Mouse (Mus musculus) urinary bladder, postnatal 36 days (tissue): ENCODE results near the gene Skiv2l.
A peak's percentile ranks its signal among the peaks of the same experiment; 100 is the strongest.
"Not testable (repeated sequence)": the region's sequence is repeated elsewhere in the genome, so short reads cannot be mapped to it uniquely, and the experiment has no call there.

Experiments
- DNase-seq, 2 experiments: peaks; one replicate each; pipeline ENCODE4 v3.0.0; 2022; ENCODE audit warnings: low spot score in 2 of 2, mixed read lengths in 1 of 2

Gene Skiv2l

GRCm38 (mm10) chr17:34813747-34814146 lies 36.3 kb downstream of the Skiv2l start:
- DNase-seq, result not testable (repeated sequence)

GRCm38 (mm10) chr17:34811275-34811674 lies 38.7 kb downstream of the Skiv2l start:
- no peak for DNase-seq

- not testable (repeated sequence) for DNase-seq
Observed at GRCm38 (mm10) chr17:34810811-34811210, 39.2 kb downstream of the Skiv2l start.

- DNase-seq, result not testable (repeated sequence)
Observed at GRCm38 (mm10) chr17:34810411-34810810, 39.6 kb downstream of the Skiv2l start.

- no peak for DNase-seq
Observed at GRCm38 (mm10) chr17:34808599-34809205, 41.3 kb downstream of the Skiv2l start.

- DNase-seq, result no peak
Observed at GRCm38 (mm10) chr17:34807176-34807575, 42.8 kb downstream of the Skiv2l start.

GRCm38 (mm10) chr17:34804871-34805562 lies 45.0 kb downstream of the Skiv2l start:
- DNase-seq, result no peak

- DNase-seq, result not testable (repeated sequence)
Observed at GRCm38 (mm10) chr17:34804301-34804700, 45.7 kb downstream of the Skiv2l start, which contains the start of gene Cyp21a1. Cyp21a1 (minus strand) TSS chr17:34804561.

- DNase-seq, result not testable (repeated sequence)
Observed at GRCm38 (mm10) chr17:34803367-34803766, 46.6 kb downstream of the Skiv2l start.

GRCm38 (mm10) chr17:34802756-34803155 lies 47.3 kb downstream of the Skiv2l start:
- DNase-seq, result not testable (repeated sequence)

GRCm38 (mm10) chr17:34800781-34801305 lies 49.2 kb downstream of the Skiv2l start:
- DNase-seq, result not testable (repeated sequence)

GRCm38 (mm10) chr17:34799531-34799925 lies 50.5 kb downstream of the Skiv2l start:
- no peak for DNase-seq

- no peak for DNase-seq
Observed at GRCm38 (mm10) chr17:34798866-34799530, 51.0 kb downstream of the Skiv2l start.

GRCm38 (mm10) chr17:34798071-34798470 lies 51.9 kb downstream of the Skiv2l start:
- not testable (repeated sequence) for DNase-seq

- not testable (repeated sequence) for DNase-seq
Observed at GRCm38 (mm10) chr17:34797211-34797995, 52.6 kb downstream of the Skiv2l start.

GRCm38 (mm10) chr17:34796311-34797140 lies 53.5 kb downstream of the Skiv2l start:
- no peak for DNase-seq

- DNase-seq, result peak in 1 of 2 experiments; percentile 20
Observed at GRCm38 (mm10) chr17:34795633-34796032, 54.4 kb downstream of the Skiv2l start.

GRCm38 (mm10) chr17:34795016-34795415 lies 55.0 kb downstream of the Skiv2l start:
- DNase-seq, result no peak
